Mouse (Mus musculus) forebrain, embryonic 14.5 days (tissue): ENCODE measurements around the gene Ntn5. TPM values are rescaled to one million over a fixed set of nuclear protein-coding genes. Genes with fewer than 3 reads are reported as not detected.
"Not testable (repeated sequence)": the region's sequence is repeated elsewhere in the genome, so short reads cannot be mapped to it uniquely, and the experiment has no call there.

Source experiments
- ATAC-seq: fragments of 200-750 bp; cut with Nextera tagmentation; 2 replicates; pipeline ENCODE4 v1.8.0; 2017; ENCODE audit warnings: mild to moderate bottlenecking, moderate library complexity
- DNase-seq: peaks from one replicate; pipeline ENCODE4 v3.0.0-alpha.2; 2015; ENCODE audit warnings: low spot score
- H3K27ac ChIP-seq: fragments of 300-500 bp; sonication (generic); 2 replicates; pipeline ENCODE4 v1.5.1; 2014; ENCODE audit warnings: low read depth, mild to moderate bottlenecking, control low read depth, low read length, moderate library complexity
- H3K27me3 ChIP-seq: fragments of 300-500 bp; sonication (generic); replicated peaks from 2 replicates; pipeline ENCODE4 v1.6.1; 2014; ENCODE audit warnings: low read length, control low read depth, mixed read lengths; ENCODE audit not compliant: control insufficient read depth, insufficient read depth
- H3K36me3 ChIP-seq: fragments of 300-500 bp; sonication (generic); 2 replicates; pipeline ENCODE4 v1.6.1; 2014; ENCODE audit warnings: low read length, control low read depth; ENCODE audit not compliant: control insufficient read depth, insufficient read depth
- H3K4me1 ChIP-seq: fragments of 300-500 bp; sonication (generic); 2 replicates; pipeline ENCODE4 v1.6.1; 2014; ENCODE audit warnings: antibody characterized with exemption, low read length, control low read depth; ENCODE audit not compliant: control insufficient read depth, insufficient read depth
- H3K4me2 ChIP-seq: fragments of 300-500 bp; sonication (generic); 2 replicates; pipeline ENCODE4 v1.6.1; 2014; ENCODE audit warnings: mild to moderate bottlenecking, control low read depth, low read length
- H3K4me3 ChIP-seq: fragments of 300-500 bp; sonication (generic); 2 replicates; pipeline ENCODE4 v1.5.1; 2014; ENCODE audit warnings: low read depth, low read length, control low read depth
- H3K9ac ChIP-seq: fragments of 300-500 bp; sonication (generic); 2 replicates; pipeline ENCODE4 v1.6.1; 2014; ENCODE audit warnings: mild to moderate bottlenecking, low read length, control low read depth, moderate library complexity
- H3K9me3 ChIP-seq: fragments of 300-500 bp; sonication (generic); replicated peaks from 2 replicates; pipeline ENCODE4 v1.6.1; 2016; ENCODE audit warnings: low read length, control low read depth, mixed read lengths; ENCODE audit not compliant: control insufficient read depth
- WGBS: fragments of 180-500 bp; shearing (Covaris S2); extraction: QIAGEN DNeasy Blood & Tissue Kit; methylation state at CpG from one replicate; pipeline ENCODE4 v1.1.7; 2014; 5-methylcytosine and 5-hydroxymethylcytosine counted together
- polyA plus RNA-seq: library from polyadenylated mRNA; unstranded; fragments of >200 nt; fragmentation: Nextera tagmentation; extraction: Ambion mirVana; gene quantifications from 2 replicates; pipeline ENCODE4 v1.2.1, GENCODE M21; 2014

Gene Ntn5
- polyA plus RNA-seq, 1 experiment from 2014 or later: 0.41 TPM

DNA sequence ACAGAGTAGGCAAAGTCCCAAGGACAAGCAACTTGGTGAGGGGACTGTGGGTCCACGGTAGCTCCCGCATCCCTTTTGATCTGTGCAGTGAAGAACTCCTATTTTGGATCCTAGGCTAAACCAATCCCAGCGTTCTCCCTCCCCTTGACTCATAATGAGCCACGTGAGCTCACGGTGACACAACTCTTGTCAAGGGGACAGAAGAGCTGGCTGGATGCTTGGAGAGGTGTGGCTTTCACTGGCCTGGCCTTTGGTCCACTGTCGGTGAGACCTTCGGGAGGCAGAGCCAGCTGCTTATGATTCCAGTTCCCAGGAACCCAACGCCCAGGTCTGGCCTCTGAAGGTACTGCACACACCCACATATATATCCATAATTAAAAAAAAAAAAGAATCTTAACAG lies 34.5 kb upstream of the Ntn5 start:
- Histone ChIP-seq H3K4me2 (no peak overlapping the region), H3K9ac (no peak overlapping the region), H3K27me3 (no peaks in the 10 kb centered on the region), H3K9me3 (no peaks in the 10 kb centered on the region), H3K36me3 (no peaks in the 10 kb centered on the region), H3K27ac (no peak overlapping the region), H3K4me3 (no peak overlapping the region), H3K4me1 (no peaks in the 10 kb centered on the region; the same call in 1 of the 2 replicates)
- WGBS: 87% methylated on average over 8 of the region's 8 CpGs
- no peak for DNase-seq
- no peak for ATAC-seq

DNA sequence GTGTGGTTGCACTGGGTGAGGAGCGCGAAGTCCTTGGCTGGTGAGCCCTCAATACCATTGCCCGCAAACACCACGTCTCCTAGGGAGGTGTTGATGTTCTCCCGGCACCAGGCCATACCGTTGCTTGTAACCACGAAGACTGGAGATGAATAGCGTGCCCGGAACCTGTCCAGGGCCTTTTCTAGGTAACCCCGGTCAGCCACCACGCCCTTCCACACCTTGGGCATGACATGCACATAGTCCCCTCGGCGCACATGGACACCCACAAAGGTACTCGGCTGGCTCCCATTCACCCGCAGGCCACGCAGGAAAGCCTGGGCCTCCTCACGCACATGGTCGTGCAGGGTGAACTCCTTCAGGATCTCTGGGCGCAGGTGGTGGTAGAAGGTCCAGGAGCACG lies 33.3 kb upstream of the Ntn5 start:
- DNase-seq, H3K4me3 ChIP-seq, H3K4me1 ChIP-seq, H3K27ac ChIP-seq, ATAC-seq, H3K9ac ChIP-seq, H3K27me3 ChIP-seq, H3K4me2 ChIP-seq, H3K36me3 ChIP-seq, H3K9me3 ChIP-seq: not testable (repeated sequence)
- 95% methylated on average over 19 of the region's 20 CpGs for WGBS

DNA sequence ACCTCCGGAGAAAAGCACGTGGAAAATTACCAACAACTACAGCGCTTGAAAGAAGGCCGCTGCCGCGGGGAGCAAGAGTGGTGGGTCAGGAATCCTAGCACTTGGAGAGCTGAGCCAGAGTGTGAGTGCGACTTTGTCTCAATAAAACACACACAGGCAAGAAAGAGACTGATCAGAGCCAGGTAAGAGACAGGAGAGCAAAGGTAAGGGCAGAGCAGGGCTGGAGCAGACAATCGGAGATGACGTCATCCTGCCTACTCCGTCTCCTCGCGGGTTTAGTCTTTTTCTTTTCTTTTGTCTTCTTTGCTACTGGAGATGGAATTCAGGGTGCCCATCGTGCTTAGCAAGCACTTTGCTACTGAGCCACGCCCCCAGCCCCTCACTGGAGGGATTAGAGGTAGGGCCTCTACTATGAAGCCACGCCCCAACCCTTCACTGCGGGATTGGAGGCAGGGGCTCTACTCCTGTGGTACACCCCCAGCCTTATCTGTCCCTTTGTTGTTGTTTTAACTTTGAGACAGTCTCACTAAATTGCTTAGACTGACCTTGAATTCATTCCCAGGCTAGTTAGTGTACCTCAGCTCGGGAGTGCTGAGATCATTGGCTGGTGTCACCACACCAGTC lies 29.3 kb upstream of the Ntn5 start:
- peaks cover 4% of the 10 kb centered on the region; the same call in 1 of the 2 replicates for H3K4me1 ChIP-seq
- ATAC-seq (peak; percentile 44; the same call in 1 of the 2 replicates), DNase-seq (peak; percentile 38)
- no peak overlapping the region for H3K9ac ChIP-seq
- no peak overlapping the region for H3K27ac ChIP-seq
- no peak overlapping the region for H3K4me3 ChIP-seq
- peak overlapping the region; percentile 33 for H3K4me2 ChIP-seq
- no peaks in the 10 kb centered on the region for H3K27me3 ChIP-seq
- no peaks in the 10 kb centered on the region for H3K36me3 ChIP-seq
- no peaks in the 10 kb centered on the region for H3K9me3 ChIP-seq
- WGBS: 25% methylated on average over 15 of the region's 17 CpGs

DNA sequence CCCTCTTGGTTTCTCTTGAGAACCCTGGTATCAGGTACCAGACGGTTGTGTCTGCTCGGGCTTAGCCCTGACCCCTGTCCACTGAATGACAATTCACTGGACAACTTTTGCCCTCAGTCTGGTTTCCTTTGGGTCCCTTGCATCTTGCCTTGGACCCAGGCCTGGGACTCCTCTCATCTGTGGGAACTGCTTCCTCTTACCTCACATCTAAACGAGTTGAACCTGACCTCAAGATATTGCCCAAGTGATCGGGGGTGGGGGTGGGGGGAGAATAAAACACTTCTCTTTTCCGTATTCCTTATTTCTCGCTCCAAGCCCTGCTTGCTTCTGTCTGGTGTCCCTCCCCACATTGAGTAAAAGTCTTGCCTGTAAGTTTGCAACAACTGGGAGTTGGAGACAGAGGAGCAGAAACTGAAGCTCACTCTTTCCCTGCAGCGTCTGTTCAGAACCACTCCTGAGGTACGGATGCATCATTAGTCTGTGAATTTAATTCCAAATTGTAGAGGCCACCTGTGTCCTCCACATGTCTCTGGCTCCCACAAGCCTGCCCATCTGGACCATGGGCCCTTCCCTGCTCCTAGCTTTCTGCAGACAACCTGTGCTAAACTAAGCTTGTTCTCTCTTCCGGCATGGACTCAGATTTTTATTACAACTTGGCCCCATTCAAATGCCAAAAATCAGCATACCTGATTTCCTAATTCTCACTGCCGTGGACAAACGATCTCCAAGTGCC lies 22.9 kb upstream of the Ntn5 start:
- H3K4me1 ChIP-seq: no peaks in the 10 kb centered on the region
- H3K4me2 ChIP-seq: no peak overlapping the region
- H3K9me3 ChIP-seq: no peaks in the 10 kb centered on the region
- DNase-seq: no peak
- H3K36me3 ChIP-seq: no peaks in the 10 kb centered on the region
- H3K27ac ChIP-seq: no peak overlapping the region
- no peak overlapping the region for H3K9ac ChIP-seq
- no peak overlapping the region for H3K4me3 ChIP-seq
- 82% methylated on average over 11 of the region's 11 CpGs for WGBS
- ATAC-seq: no peak
- no peaks in the 10 kb centered on the region for H3K27me3 ChIP-seq

DNA sequence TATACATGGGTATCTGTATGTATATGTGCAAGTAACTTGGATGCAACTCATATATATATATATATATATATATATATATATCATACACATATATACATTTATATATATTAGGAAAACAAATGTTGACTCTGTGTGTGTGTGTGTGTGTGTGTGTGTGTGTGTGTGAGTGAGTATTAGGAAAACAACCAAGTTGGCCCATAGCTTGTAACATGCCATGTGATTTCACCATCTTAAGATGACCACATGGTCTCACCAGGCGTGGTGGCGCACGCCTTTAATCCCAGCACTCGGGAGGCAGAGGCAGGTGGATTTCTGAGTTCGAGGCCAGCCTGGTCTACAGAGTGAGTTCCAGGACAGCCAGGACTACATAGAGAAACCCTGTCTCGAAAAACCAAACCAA lies 22.1 kb upstream of the Ntn5 start:
- not testable (repeated sequence) for H3K9me3 ChIP-seq, DNase-seq, H3K4me2 ChIP-seq, H3K27me3 ChIP-seq, H3K9ac ChIP-seq, ATAC-seq, H3K36me3 ChIP-seq, H3K4me1 ChIP-seq, H3K4me3 ChIP-seq, H3K27ac ChIP-seq
- 86% methylated on average over 6 of the region's 6 CpGs for WGBS

DNA sequence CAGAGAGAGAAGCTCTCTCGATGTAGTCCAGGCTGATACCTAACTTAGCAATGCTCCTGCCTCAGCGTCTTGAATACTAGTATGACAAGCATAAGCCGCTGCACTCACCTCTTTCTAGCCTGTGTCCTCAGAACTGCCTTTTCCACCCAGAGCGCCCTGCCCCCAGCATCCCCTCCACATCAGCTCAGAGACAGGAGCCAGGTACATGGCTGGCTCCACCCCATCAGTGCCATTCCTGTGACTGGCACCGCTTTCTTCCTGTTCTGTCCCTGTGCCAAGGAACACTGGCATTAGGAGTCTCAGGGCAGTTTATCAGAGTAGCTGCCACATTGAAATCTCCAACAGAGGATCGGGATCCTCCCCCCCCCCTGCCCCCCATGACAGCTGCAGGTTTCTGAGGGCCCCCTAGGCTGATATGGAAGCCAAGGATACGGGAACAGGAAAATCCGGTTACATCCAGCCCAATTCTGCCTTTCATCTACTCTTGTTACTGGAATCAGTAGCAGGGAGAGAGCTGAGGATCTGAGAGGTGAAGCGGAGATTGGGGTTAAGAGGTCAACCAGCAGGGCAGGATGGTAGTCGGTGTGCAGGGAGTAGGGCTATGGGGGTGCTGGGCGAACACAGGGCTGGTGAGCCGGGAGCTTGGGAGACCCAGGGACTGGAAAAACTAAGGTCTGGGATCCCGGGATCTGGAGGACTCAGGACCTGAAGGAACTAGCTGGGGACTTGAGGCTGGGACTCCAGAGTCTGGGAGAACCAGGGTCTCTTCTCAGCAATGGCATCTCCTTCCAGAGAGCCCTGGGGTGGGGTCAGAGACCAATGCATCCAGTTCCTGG lies 18.3 kb upstream of the Ntn5 start:
- ATAC-seq (no peak), DNase-seq (no peak)
- Histone ChIP-seq H3K36me3 (no peaks in the 10 kb centered on the region), H3K9me3 (no peaks in the 10 kb centered on the region), H3K27ac (no peak overlapping the region), H3K4me2 (no peak overlapping the region), H3K9ac (no peak overlapping the region), H3K4me1 (no peaks in the 10 kb centered on the region), H3K27me3 (no peaks in the 10 kb centered on the region), H3K4me3 (no peak overlapping the region)
- WGBS: 69% methylated on average over 13 of the region's 13 CpGs

DNA sequence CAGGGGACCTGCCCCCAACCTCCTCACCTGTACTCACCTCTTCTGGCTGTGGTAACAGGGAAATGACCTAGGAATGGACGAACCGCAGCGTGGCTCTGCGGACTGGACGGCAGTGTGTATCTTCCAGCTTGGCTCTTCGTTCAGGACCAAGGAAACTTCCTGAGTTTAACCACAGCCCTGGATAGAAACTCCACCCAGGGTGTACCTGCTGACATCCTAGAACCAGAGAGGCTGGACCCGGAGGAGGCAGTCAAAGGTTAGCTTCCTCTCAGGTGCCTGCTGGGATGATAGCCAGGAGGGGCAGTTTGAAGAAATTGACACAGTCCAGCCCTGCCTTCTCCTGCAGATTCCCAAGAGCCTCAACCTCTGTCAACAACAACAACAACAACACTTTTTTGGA lies 17.7 kb upstream of the Ntn5 start, which contains the start of gene Fut2:
Fut2 (minus strand) TSS at position 234 of the 400 bp plus-strand sequence.
- no peak within 1 kb of the TSS for H3K9ac ChIP-seq
- no peaks in the 10 kb centered on the region for H3K36me3 ChIP-seq
- H3K27me3 ChIP-seq: no peaks in the 10 kb centered on the region
- H3K4me3 ChIP-seq: no peak within 1 kb of the TSS
- ATAC-seq (no peak), DNase-seq (no peak)
- no peak within 1 kb of the TSS for H3K4me2 ChIP-seq
- WGBS: 78% methylated on average over 7 of the region's 7 CpGs
- H3K9me3 ChIP-seq: no peaks in the 10 kb centered on the region
- H3K4me1 ChIP-seq: no peaks in the 10 kb centered on the region
- H3K27ac ChIP-seq: no peak within 1 kb of the TSS

DNA sequence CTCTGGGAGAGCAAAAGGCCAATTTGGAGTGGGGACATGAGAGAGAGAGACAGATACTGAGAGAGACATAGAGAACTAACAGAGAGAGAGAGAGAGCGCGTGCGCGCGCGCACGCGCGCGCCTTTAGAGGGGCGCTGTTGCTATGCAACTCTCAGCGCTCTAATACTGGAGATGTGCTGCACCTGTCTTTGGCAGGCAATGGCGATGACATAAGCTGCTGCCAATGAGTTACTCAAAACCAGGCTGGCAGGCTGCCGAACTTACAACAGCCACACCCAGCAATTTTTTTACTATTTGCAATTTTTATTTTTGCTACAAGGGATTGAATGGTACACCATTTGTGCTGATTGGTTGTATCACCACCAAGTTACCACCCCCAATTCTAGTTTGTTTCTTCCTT lies 16.1 kb upstream of the Ntn5 start:
- no peaks in the 10 kb centered on the region for H3K27me3 ChIP-seq
- H3K9ac ChIP-seq: no peak overlapping the region
- no peak overlapping the region for H3K4me2 ChIP-seq
- ATAC-seq (no peak), DNase-seq (peak; percentile 55)
- H3K36me3 ChIP-seq: no peaks in the 10 kb centered on the region
- H3K4me3 ChIP-seq: no peak overlapping the region
- H3K4me1 ChIP-seq: no peaks in the 10 kb centered on the region
- 68% methylated on average over 14 of the region's 14 CpGs for WGBS
- no peak overlapping the region for H3K27ac ChIP-seq
- no peaks in the 10 kb centered on the region for H3K9me3 ChIP-seq
